Mouse (Mus musculus) layer of hippocampus, adult 11-12 months (tissue): ENCODE measurements around the gene Mrps18b.
A peak's percentile ranks its signal among the peaks of the same experiment; 100 is the strongest.

ENCODE experiments used
- DNase-seq: peaks from one replicate; pipeline ENCODE4 v3.0.0; 2022; ENCODE audit warnings: low spot score

Mrps18b gene

GRCm38 (mm10) chr17:35918276-35919059, 2.3 kb upstream of the Mrps18b start:
- DNase-seq: no peak

DNA sequence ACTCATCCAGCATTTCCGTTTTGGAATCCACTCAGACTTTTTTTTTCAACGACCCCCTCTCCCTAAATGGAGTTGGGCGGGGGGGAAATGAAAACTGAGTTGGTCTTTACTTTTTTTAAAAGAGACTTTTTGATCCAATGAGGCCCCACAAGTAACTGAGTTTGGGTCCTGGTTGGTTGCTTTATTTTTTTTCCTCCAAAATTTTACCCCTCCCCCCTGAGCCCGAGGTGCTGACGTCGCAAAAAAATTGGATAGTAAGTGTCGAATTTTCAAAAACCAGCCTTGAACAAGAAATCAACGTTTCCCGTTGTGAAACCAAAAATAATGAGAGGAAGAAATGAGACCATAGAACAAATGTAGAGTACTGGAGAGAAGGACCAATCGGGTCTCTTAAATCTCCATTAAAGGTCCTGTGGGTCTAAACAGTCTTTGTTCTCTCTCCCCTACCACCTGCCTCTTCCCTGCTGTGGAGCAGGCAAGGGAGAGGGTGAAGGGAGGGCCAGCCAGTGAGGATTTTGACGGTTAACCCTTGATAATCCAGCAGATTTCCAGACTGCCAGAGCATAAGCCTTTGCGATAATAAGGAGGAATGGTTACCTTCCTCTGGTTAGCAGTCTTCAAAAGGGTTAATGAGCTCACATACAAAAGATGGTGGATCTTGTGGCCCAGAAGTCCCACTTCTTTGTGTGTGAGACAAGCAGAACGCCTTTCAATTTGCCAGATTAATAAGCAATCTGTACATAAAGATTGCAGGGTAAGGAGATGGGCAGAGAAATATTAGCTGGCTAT, 1.5 kb upstream of the Mrps18b start:
- DNase-seq: peak; percentile 68

GRCm38 (mm10) chr17:35917143-35917462, 914 bp upstream of the Mrps18b start:
- no peak for DNase-seq

- no peak for DNase-seq
These were observed 472 bp downstream of the Mrps18b start for GRCm38 (mm10) chr17:35915538-35916296.

- DNase-seq: no peak
These were observed 1.2 kb downstream of the Mrps18b start for GRCm38 (mm10) chr17:35914975-35915374.

- peak; percentile 96 for DNase-seq
These were observed 6.2 kb downstream of the Mrps18b start, which contains the start of gene Atat1 for GRCm38 (mm10) chr17:35909919-35910369. Gene Atat1 (minus strand): TSS chr17:35910075.

DNA sequence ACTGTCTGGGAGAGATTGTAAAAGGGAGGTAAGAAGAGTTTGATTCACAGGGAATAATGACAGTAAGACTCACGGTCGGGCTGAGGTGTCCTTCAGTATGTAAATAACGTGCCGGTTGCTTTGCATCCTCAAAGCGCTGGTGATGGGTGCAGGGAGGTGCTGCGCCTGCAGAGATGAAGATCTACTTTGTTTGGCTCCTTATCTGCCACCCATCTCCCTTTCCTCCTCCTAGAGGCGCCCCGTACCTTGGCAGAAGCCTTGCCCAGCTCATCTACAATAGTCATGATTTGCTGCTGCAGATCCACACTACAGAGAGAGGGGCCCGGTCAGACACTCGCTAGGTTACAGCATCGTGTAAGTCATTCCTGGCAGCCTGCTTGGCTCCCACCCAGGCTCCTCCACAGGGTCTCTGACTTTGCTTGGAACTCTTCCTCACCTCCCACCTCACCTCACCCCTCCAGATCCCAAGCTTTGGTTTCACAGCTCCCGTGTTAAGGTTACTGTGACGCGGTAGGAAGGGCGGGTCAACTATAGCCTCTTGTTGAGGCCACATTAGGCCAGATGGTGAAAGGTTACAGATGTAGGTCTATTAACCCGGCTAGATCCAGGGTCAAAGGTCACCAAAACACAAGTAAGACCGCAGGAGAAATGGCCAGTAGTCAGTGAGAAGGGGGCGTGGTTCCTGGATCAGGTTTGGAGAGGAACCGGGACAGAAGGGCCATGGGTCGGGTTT, 6.8 kb downstream of the Mrps18b start:
- no peak for DNase-seq

DNA sequence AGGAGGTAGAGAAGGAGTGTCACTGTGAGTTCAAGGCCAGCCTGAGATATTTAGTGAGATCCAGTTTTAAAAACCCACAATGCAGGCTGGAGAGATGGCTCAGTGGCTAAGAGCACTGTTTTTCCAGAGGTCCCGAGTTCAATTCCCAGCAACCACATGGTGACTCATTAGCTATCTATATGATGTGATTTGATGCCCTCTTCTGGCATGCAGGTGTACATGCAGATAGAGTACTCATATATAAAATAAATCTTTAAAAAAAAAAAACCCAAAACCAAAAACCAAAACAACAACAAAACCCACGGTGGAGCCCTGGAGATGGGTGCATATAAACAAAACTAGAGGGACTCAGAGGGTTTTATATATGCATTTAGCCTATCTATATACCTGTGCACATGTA, 8.6 kb downstream of the Mrps18b start:
- no peak for DNase-seq

GRCm38 (mm10) chr17:35905587-35905986, 10.6 kb downstream of the Mrps18b start:
- DNase-seq: no peak

DNA sequence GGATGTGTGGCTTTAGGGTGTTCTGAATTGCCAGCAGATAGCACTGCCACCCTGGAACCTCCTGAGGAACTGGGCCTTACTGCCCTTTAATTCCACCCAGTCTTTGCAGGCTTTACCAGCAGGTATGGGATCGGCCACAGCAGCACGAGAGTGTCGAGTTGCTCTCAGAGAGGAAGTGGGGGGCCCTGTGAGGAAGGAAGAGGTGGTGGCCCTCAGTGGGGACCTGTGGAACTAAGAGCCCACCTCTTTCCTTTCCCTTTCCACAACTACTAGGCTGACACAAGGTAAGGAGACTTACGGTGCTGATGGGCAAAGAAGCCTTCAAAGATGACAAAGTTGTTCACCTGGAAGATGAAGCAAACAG, 12.2 kb downstream of the Mrps18b start:
- DNase-seq: no peak

DNA sequence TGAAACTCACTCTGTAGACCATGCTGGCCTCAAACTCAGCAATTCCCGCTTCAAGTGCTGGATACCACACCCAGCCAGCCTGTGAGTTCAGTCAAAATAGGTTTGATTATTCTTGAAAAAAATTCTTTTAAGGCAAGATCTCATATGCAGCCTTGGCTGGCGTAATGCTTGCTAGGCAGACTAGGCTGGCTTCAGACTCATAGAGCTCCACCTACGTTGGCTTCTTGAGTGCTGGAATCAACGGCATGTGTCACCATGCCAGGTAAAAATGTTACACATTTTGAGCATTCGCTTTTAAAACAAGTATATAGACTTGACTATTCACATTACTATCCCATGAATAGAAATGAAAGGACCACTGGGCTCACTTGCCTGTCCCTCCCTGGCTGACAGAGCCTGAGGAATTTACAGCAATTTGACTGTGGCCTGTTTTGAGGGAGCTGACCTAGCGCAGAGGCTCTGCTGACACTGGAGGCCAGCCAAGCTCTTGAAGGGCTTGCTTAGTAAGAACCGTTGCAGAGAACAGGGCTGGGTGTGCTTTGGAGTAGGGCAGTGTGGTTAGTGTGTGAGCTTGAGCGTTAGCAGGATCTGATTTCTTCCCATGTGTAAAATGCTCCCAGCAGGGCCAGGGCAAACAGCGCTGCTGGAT, 12.7 kb downstream of the Mrps18b start:
- DNase-seq: no peak

- no peak for DNase-seq
These were observed 15.6 kb downstream of the Mrps18b start for GRCm38 (mm10) chr17:35900636-35901035.

DNA sequence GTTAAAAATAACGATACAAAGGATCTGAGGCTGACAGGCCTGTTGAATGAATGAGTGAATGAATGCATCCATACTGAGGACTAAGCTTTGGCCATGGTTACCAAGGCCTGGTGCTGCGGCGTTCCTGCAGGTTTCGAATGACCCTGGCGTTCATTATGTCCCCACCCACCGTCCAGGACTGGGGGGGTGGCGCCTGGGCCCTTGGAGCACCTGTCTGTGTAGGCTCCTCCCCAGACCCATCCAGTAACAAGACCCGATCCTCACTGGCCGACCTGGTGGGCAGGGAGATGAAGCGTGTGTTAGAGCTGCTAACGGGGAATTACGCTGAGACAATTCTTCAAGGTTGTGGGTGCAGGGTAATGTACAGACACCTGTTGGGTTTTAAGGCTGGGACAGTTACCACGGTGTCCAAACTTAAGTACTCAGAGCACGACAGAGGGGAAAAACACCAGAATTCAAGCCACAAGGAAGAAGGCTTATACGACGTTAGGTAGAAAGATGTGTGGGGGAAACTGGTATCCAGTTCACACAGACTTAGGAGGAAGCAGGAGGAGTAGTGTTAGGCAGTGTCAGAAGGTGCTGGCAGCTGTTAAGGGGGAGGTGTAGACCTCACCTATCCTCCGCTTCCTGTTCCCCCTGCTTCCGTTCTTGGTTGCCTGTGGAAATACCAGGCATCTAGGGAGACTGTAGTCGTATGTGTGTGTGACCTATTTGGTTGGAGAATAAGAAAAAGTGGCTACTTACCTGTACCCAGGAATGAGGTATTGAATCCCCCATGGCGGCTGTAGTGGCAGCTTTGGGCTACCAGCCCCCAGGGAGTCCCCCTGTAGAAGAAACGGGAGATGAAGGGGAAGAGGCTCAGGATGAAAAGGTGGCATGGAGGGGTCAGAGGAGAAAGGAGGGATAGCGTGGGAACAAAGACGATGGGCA, 18.3 kb downstream of the Mrps18b start:
- DNase-seq: no peak

- peak; percentile 92 for DNase-seq
These were observed 19.2 kb downstream of the Mrps18b start, which contains the start of gene 2310061I04Rik for GRCm38 (mm10) chr17:35896781-35897643. Gene 2310061I04Rik (minus strand): TSS chr17:35897431.

- no peak for DNase-seq
These were observed 28.5 kb downstream of the Mrps18b start for GRCm38 (mm10) chr17:35887725-35888124.

GRCm38 (mm10) chr17:35883777-35884176, 32.4 kb downstream of the Mrps18b start:
- no peak for DNase-seq

DNA sequence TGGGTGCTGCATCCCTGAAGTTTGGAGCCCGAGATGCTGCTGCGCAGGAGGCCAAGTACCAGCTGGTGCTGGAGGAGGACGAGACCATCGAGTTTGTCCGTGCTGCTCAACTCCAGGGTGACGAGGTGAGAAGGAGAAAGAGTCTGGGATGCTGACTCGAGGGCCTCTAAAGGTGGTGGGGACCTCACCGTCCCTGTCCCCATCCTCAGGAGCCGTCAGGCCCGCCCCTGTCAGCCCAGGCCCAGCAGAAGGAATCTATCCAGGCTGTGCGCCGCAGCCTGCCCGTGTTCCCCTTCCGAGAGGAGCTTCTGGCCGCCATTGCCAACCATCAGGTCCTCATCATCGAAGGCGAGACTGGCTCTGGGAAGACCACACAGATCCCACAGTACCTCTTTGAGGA, 33.3 kb downstream of the Mrps18b start:
- no peak for DNase-seq

GRCm38 (mm10) chr17:35879245-35880057, 36.7 kb downstream of the Mrps18b start, which contains the start of gene Dhx16:
Gene Dhx16 (plus strand): TSS chr17:35879819.
- DNase-seq: peak; percentile 96
